In genomic region chr4:101087721-101088120, GRCm38 (mm10) we compare ENCODE assay signal across 25 mouse cellular contexts. TPM values are rescaled to one million over a fixed set of nuclear protein-coding genes. Genes with fewer than 3 reads are reported as not detected.
DNase-seq lines count a peak whose midpoint lies in the region; ATAC-seq and TF ChIP-seq lines count a peak whose summit lies in the region.
"Had no signal": no experiment of that assay in that cellular context is flagged by ENCODE, and none has a peak within 500 bp of the region (broad histone marks: within the 10 kb centered on the region; RNA-seq: fewer than 3 reads in every experiment).

No protein-coding gene starts in this region.

- H3K27me3 ChIP-seq in kidney, embryonic 16.5 days (ENCODE audit: insufficient read depth, low read length) = no peaks in the 10 kb centered on the region
- no peaks in the 10 kb centered on the region for H3K27me3 ChIP-seq in lung, embryonic 16.5 days (ENCODE audit: control insufficient read depth, insufficient read depth, low read depth, low read length)
- H3K27me3 ChIP-seq: forebrain, embryonic 15.5 days; hindbrain, embryonic 15.5 days; liver, embryonic 15.5 days; stomach, embryonic 15.5 days had no signal

- peaks cover 17% of the 10 kb centered on the region for H3K4me1 ChIP-seq in kidney, embryonic 16.5 days (ENCODE audit: insufficient read depth, low read length)
- peaks cover 2% of the 10 kb centered on the region; the same call in 1 of the 2 replicates for H3K4me1 ChIP-seq in lung, embryonic 16.5 days (replicated peaks; ENCODE audit: control insufficient read depth, insufficient read depth, low read length)
- no peaks in the 10 kb centered on the region for H3K4me1 ChIP-seq in lung, adult 2 months (ENCODE audit: control insufficient read depth, insufficient read depth, low read length)
- H3K4me1 ChIP-seq: liver, embryonic 15.5 days; stomach, embryonic 15.5 days had no signal

- no peaks in the 10 kb centered on the region for H3K36me3 ChIP-seq in kidney, embryonic 16.5 days (ENCODE audit: insufficient read depth, low read length)
- no peaks in the 10 kb centered on the region for H3K36me3 ChIP-seq in lung, embryonic 16.5 days (ENCODE audit: control insufficient read depth, insufficient read depth, low read length)
- H3K36me3 ChIP-seq: forebrain, embryonic 15.5 days; G1E; hindbrain, embryonic 15.5 days; liver, embryonic 15.5 days; stomach, embryonic 15.5 days had no signal

- WGBS in kidney, embryonic 16.5 days = 39% methylated on average over 1 of the region's 1 CpGs
- WGBS in lung, embryonic 16.5 days = 26% methylated on average over 1 of the region's 1 CpGs
- 61% methylated on average over 1 of the region's 1 CpGs for WGBS in lung, adult 2 months

- H3K27ac ChIP-seq in kidney, embryonic 16.5 days (ENCODE audit: low read length) = peak overlapping the region; percentile 26; the same call in 1 of the 2 replicates
- H3K27ac ChIP-seq in lung, embryonic 16.5 days (ENCODE audit: low read length) = 0 out of 2 replicates have a peak overlapping the region, but pooled peaks have one; percentile 23
- H3K27ac ChIP-seq: forebrain, embryonic 15.5 days; hindbrain, embryonic 15.5 days; kidney, postnatal 0 days; liver, embryonic 15.5 days; macrophage; midbrain, embryonic 10.5 days; stomach, embryonic 15.5 days had no signal

- no peak for ATAC-seq in kidney, embryonic 16.5 days (ENCODE audit: low FRiP score, low TSS enrichment)
- ATAC-seq in lung, embryonic 16.5 days (ENCODE audit: low read depth) = 0 out of 2 replicates have a peak, but pooled peaks have one; percentile 34
- ATAC-seq: activated CD4-positive, CD25-positive, alpha-beta regulatory T cell, adult 4 months; forebrain, embryonic 15.5 days; intestine, postnatal 0 days had no signal

- H3K9ac ChIP-seq in kidney, embryonic 16.5 days (replicated peaks; ENCODE audit: low read length) = no peak overlapping the region
- no peak overlapping the region for H3K9ac ChIP-seq in lung, embryonic 16.5 days (ENCODE audit: low read length)
- H3K9ac ChIP-seq: forebrain, embryonic 15.5 days; hindbrain, embryonic 15.5 days; liver, embryonic 15.5 days; stomach, embryonic 15.5 days had no signal

- TF ChIP-seq POLR2A in lung, adult 2 months (IDR thresholded peaks at IDR 0.05; ENCODE audit: borderline replicate concordance, extremely low read depth, low read depth, low read length) = no peak

- no peak for TF ChIP-seq CTCF in lung, adult 2 months (IDR thresholded peaks at IDR 0.05; ENCODE audit: insufficient read depth, low read length)

- H3K9me3 ChIP-seq in kidney, embryonic 16.5 days (ENCODE audit: low read length) = no peaks in the 10 kb centered on the region
- no peaks in the 10 kb centered on the region for H3K9me3 ChIP-seq in lung, embryonic 16.5 days (ENCODE audit: control insufficient read depth, low read length)
- H3K9me3 ChIP-seq: forebrain, embryonic 15.5 days; G1E; hindbrain, embryonic 15.5 days; liver, embryonic 15.5 days; midbrain, embryonic 10.5 days; stomach, embryonic 15.5 days had no signal

- no peak for DNase-seq in kidney, adult 11 months
- no peak for DNase-seq in lung, adult 2 months
- peak; percentile 35 to 50 for DNase-seq in left cerebral cortex, postnatal 36 days (ENCODE audit: low spot score in 2 of 2)
- peak; percentile 31 for DNase-seq in right cerebral cortex, postnatal 25 days
- no peak for DNase-seq in gastrocnemius, adult 8-10 months (ENCODE audit: low spot score in 2 of 2)
- no peak for DNase-seq in testis, postnatal 10 days (ENCODE audit: low spot score)
- DNase-seq: adrenal gland, postnatal 10 days; cerebellum, postnatal 10 days; embryo, embryonic 11 days; gastrocnemius, postnatal 10 days; heart, adult 18-20 months; heart, postnatal 4 days; retina, postnatal 1 day had no signal

- no peak overlapping the region for H3K4me3 ChIP-seq in kidney, embryonic 16.5 days (ENCODE audit: low read length)
- no peak overlapping the region for H3K4me3 ChIP-seq in lung, embryonic 16.5 days (ENCODE audit: low read length)
- H3K4me3 ChIP-seq in lung, adult 2 months (replicated peaks; ENCODE audit: extremely low read depth, low read depth, low read length) = no peak overlapping the region
- H3K4me3 ChIP-seq: forebrain, embryonic 15.5 days; hindbrain, embryonic 15.5 days; liver, embryonic 15.5 days; midbrain, embryonic 10.5 days; stomach, embryonic 15.5 days had no signal

- intact Hi-C loops in left cerebral cortex, postnatal 36 days (cut with DNase I) = no loop called here

- no peak overlapping the region for H3K4me2 ChIP-seq in kidney, embryonic 16.5 days (replicated peaks; ENCODE audit: low read depth, low read length)
- H3K4me2 ChIP-seq in lung, embryonic 16.5 days (ENCODE audit: low read depth, low read length) = no peak overlapping the region
- H3K4me2 ChIP-seq: forebrain, embryonic 15.5 days; hindbrain, embryonic 15.5 days; liver, embryonic 15.5 days; stomach, embryonic 15.5 days had no signal

RNA-seq across cellular contexts. Expression of gene Raver2, which starts 18.9 kb away (rescaled TPM):
- 12.4 and 13.9 TPM in 2 replicates for polyA plus RNA-seq in kidney, embryonic 16.5 days (2015; fragmentation: Nextera tagmentation; extraction: Ambion mirVana)
- polyA plus RNA-seq in lung, embryonic 16.5 days (2015; fragmentation: Nextera tagmentation; extraction: Ambion mirVana) = 13.8 and 14.5 TPM in 2 replicates
- polyA plus RNA-seq in lung, adult 2 months (2012; rRNA removed) = 19.8 and 21.8 TPM in 2 replicates
- 10 to 100 TPM; 16.7 to 21.5 TPM for total RNA-seq in left cerebral cortex, postnatal 36 days (2021)
- 1 to 10 TPM; 1.8 to 3.5 (median 2.3) TPM for total RNA-seq in gastrocnemius, adult 8-10 months (2022)
- polyA plus RNA-seq: G1E, macrophage had no signal

Comparison
In these comparisons a context has a peak if more than half of its experiments do, and no peak if none do; other contexts are left out.
1. DNase-seq: peak in left cerebral cortex, postnatal 36 days (2 of 2) and right cerebral cortex, postnatal 25 days (single experiment); none in kidney, adult 11 months (single experiment), lung, adult 2 months (single experiment), gastrocnemius, adult 8-10 months (0 of 2) and testis, postnatal 10 days (single experiment).